ENCODE assay signal across 8 mouse cellular contexts in the genomic region with DNA sequence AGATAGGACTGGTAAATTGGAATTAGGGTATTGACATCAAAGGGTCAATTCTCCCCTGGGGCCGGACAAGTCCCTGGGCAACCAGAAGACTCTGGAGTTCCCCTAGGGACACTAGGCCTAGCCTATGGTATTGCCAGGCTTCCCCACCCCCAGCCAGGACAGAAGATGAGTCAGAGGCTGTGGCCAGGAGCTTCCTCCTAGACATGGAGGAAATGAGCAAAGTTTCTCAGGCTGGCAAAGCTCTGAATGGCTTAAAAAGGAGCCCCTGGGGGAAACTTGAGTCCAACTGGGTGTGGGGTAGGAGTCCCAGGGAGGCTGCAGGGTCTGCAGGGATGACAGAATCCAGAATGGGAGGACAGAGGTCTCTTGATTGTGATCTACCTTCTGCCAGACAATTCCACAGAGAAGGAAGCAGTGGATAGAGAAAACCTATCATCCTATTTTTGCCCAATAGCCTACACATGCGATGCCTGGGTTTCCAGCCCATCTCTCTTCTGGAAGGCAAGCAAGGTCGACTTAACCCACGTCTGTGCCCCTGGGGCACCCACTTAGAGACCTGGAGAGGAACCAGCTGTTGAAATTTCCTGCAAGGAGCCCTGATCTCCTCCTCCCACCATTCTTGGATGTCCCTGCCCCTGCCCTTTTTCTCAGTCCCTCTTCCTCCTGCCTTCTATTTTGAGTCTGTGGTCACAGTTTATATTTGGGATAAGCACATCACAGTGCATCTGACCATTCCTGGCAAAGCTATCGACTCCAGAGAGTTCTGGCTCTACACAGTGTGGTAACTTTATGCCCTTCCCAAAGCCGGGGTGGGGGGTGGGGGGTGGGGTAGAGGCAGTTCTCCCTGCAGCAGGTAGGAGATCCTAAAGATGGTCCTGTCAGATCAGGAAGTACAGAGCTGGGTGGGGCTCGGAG. TPM values are rescaled to one million over a fixed set of nuclear protein-coding genes. Genes with fewer than 3 reads are reported as not detected.
DNase-seq lines count a peak whose midpoint lies in the region; ATAC-seq and TF ChIP-seq lines count a peak whose summit lies in the region.

No protein-coding gene starts in this region.

- no peak for DNase-seq in kidney, adult 11 months
- DNase-seq in kidney, postnatal 10 days = peak; percentile 64
- DNase-seq in testis, postnatal 10 days (ENCODE audit: low spot score) = no peak
- DNase-seq in cerebellum, adult 2 months = no peak

- H3K27ac ChIP-seq in kidney, embryonic 14.5 days (ENCODE audit: low read depth, low read length) = no peak overlapping the region; the same call in 1 of the 2 replicates
- H3K27ac ChIP-seq in brown adipose tissue, adult 24 weeks (replicated peaks; ENCODE audit: low read depth, low read length) = peak overlapping the region; percentile 79
- no peak overlapping the region for H3K27ac ChIP-seq in cerebellum, adult 2 months (ENCODE audit: insufficient read depth, low read length)
- no peak overlapping the region for H3K27ac ChIP-seq in midbrain, embryonic 13.5 days

- H3K9ac ChIP-seq in kidney, embryonic 14.5 days (ENCODE audit: low read depth, low read length) = no peak overlapping the region; the same call in 1 of the 2 replicates
- no peak overlapping the region for H3K9ac ChIP-seq in midbrain, embryonic 13.5 days (replicated peaks)

- H3K9me3 ChIP-seq in kidney, embryonic 14.5 days (ENCODE audit: control insufficient read depth, low read length) = no peaks in the 10 kb centered on the region
- H3K9me3 ChIP-seq in midbrain, embryonic 13.5 days = no peaks in the 10 kb centered on the region

- TF ChIP-seq POLR2A in cerebellum, adult 2 months (IDR thresholded peaks at IDR 0.05; ENCODE audit: borderline replicate concordance, insufficient read depth, low read length) = no peak

- H3K4me2 ChIP-seq in kidney, embryonic 14.5 days (replicated peaks; ENCODE audit: low read depth, low read length) = peak overlapping the region; percentile 92
- no peak overlapping the region for H3K4me2 ChIP-seq in midbrain, embryonic 13.5 days (replicated peaks)

- H3K4me1 ChIP-seq in kidney, embryonic 14.5 days (ENCODE audit: control insufficient read depth, insufficient read depth, low read length) = peaks cover 37% of the 10 kb centered on the region
- peaks cover 29% of the 10 kb centered on the region for H3K4me1 ChIP-seq in brown adipose tissue, adult 24 weeks (ENCODE audit: control insufficient read depth, insufficient read depth, insufficient read length, low read length)
- H3K4me1 ChIP-seq in cerebellum, adult 2 months (ENCODE audit: control insufficient read depth, insufficient read depth, low read length) = no peaks in the 10 kb centered on the region
- peaks cover 34% of the 10 kb centered on the region for H3K4me1 ChIP-seq in midbrain, embryonic 13.5 days (replicated peaks)

- H3K36me3 ChIP-seq in kidney, embryonic 14.5 days (ENCODE audit: control insufficient read depth, insufficient read depth, low read length) = no peaks in the 10 kb centered on the region
- H3K36me3 ChIP-seq in midbrain, embryonic 13.5 days = no peaks in the 10 kb centered on the region

- no peak for TF ChIP-seq CTCF in cerebellum, adult 2 months (IDR thresholded peaks at IDR 0.05; ENCODE audit: borderline replicate concordance, insufficient read depth, low read depth, low read length)

- WGBS in kidney, embryonic 14.5 days = 41% methylated on average over 7 of the region's 7 CpGs
- 64% methylated on average over 7 of the region's 7 CpGs for WGBS in cerebellum, adult 2 months
- 77% methylated on average over 7 of the region's 7 CpGs for WGBS in midbrain, embryonic 13.5 days

- H3K27me3 ChIP-seq in kidney, embryonic 14.5 days (ENCODE audit: control insufficient read depth, insufficient read depth, low read length) = no peaks in the 10 kb centered on the region
- no peaks in the 10 kb centered on the region for H3K27me3 ChIP-seq in cerebellum, adult 2 months (ENCODE audit: control insufficient read depth, insufficient read depth, low read length)
- H3K27me3 ChIP-seq in midbrain, embryonic 13.5 days = peaks cover 16% of the 10 kb centered on the region

- peak overlapping the region; percentile 3; the same call in 1 of the 2 replicates for H3K4me3 ChIP-seq in kidney, embryonic 14.5 days (ENCODE audit: low read length)
- peak overlapping the region; percentile 81 for H3K4me3 ChIP-seq in brown adipose tissue, adult 24 weeks (ENCODE audit: insufficient read depth, low read depth, low read length)
- no peak overlapping the region for H3K4me3 ChIP-seq in cerebellum, adult 2 months (replicated peaks; ENCODE audit: insufficient read depth, low read depth, low read length)
- no peak overlapping the region for H3K4me3 ChIP-seq in midbrain, embryonic 13.5 days (replicated peaks)

- ATAC-seq in kidney, embryonic 14.5 days (ENCODE audit: low FRiP score, low TSS enrichment) = no peak
- ATAC-seq in megakaryocyte progenitor cell, adult 5-6 weeks (replicated peaks; ENCODE audit: poor library complexity) = peak; percentile 45
- ATAC-seq in midbrain, embryonic 13.5 days = no peak

RNA-seq across cellular contexts. Expression of a gene that starts 2.4 kb away (rescaled TPM):
- polyA plus RNA-seq in kidney, embryonic 14.5 days (2014; fragmentation: Nextera tagmentation; extraction: Ambion mirVana) = 5.1 and 6.0 TPM in 2 replicates
- polyA plus RNA-seq in brown adipose tissue, adult 24 weeks (2012; ENCODE audit: insufficient read depth, insufficient read length, missing spikeins) = 2.1 and 3.3 TPM in 2 replicates
- 5.0 and 6.2 TPM in 2 replicates for total RNA-seq in megakaryocyte progenitor cell, adult 5-6 weeks (2015)
- total RNA-seq in megakaryocyte progenitor cell, adult 5-6 weeks (2017) = 2.3 and 2.9 TPM in 2 replicates
- polyA plus RNA-seq in cerebellum, adult 2 months (2012; rRNA removed) = 4.0 and 4.2 TPM in 2 replicates
- 0.53 and 0.57 TPM in 2 replicates for polyA plus RNA-seq in midbrain, embryonic 13.5 days (2015; fragmentation: Nextera tagmentation; extraction: Ambion mirVana)

RNA-seq across cellular contexts. Expression of a gene that starts 3.3 kb away (rescaled TPM):
- 2.6 and 4.0 TPM in 2 replicates for polyA plus RNA-seq in kidney, embryonic 14.5 days (2014; fragmentation: Nextera tagmentation; extraction: Ambion mirVana)
- polyA plus RNA-seq in brown adipose tissue, adult 24 weeks (2012; ENCODE audit: insufficient read depth, insufficient read length, missing spikeins) = 0.24 TPM in 1 of 2 replicates, not detected in the other
- 0.54 and 0.79 TPM in 2 replicates for total RNA-seq in megakaryocyte progenitor cell, adult 5-6 weeks (2015)
- under 0.01 and 0.61 TPM in 2 replicates for total RNA-seq in megakaryocyte progenitor cell, adult 5-6 weeks (2017)
- 51.7 and 62.0 TPM in 2 replicates for polyA plus RNA-seq in cerebellum, adult 2 months (2012; rRNA removed)
- 5.4 and 5.6 TPM in 2 replicates for polyA plus RNA-seq in midbrain, embryonic 13.5 days (2015; fragmentation: Nextera tagmentation; extraction: Ambion mirVana)

RNA-seq across cellular contexts. Expression of a gene that starts 19.2 kb away (rescaled TPM):
- polyA plus RNA-seq in kidney, embryonic 14.5 days (2014; fragmentation: Nextera tagmentation; extraction: Ambion mirVana) = 120 and 142 TPM in 2 replicates
- polyA plus RNA-seq in brown adipose tissue, adult 24 weeks (2012; ENCODE audit: insufficient read depth, insufficient read length, missing spikeins) = 60.5 and 72.6 TPM in 2 replicates
- total RNA-seq in megakaryocyte progenitor cell, adult 5-6 weeks (2015) = 70.7 and 84.0 TPM in 2 replicates
- total RNA-seq in megakaryocyte progenitor cell, adult 5-6 weeks (2017) = 41.0 and 50.3 TPM in 2 replicates
- 106 and 110 TPM in 2 replicates for polyA plus RNA-seq in cerebellum, adult 2 months (2012; rRNA removed)
- polyA plus RNA-seq in midbrain, embryonic 13.5 days (2015; fragmentation: Nextera tagmentation; extraction: Ambion mirVana) = 121 TPM in 2 replicates

RNA-seq across cellular contexts. Expression of a gene that starts 19.2 kb away (rescaled TPM):
- polyA plus RNA-seq in kidney, embryonic 14.5 days (2014; fragmentation: Nextera tagmentation; extraction: Ambion mirVana) = 1.6 and 2.1 TPM in 2 replicates
- polyA plus RNA-seq in brown adipose tissue, adult 24 weeks (2012; ENCODE audit: insufficient read depth, insufficient read length, missing spikeins) = 0.83 and 0.99 TPM in 2 replicates
- 1.2 and 2.0 TPM in 2 replicates for total RNA-seq in megakaryocyte progenitor cell, adult 5-6 weeks (2015)
- 1.3 and 2.9 TPM in 2 replicates for total RNA-seq in megakaryocyte progenitor cell, adult 5-6 weeks (2017)
- 5.0 and 6.3 TPM in 2 replicates for polyA plus RNA-seq in cerebellum, adult 2 months (2012; rRNA removed)
- polyA plus RNA-seq in midbrain, embryonic 13.5 days (2015; fragmentation: Nextera tagmentation; extraction: Ambion mirVana) = 0.98 and 1.1 TPM in 2 replicates

RNA-seq across cellular contexts. Expression of a gene that starts 27.8 kb away (rescaled TPM):
- 0.43 and 1.2 TPM in 2 replicates for polyA plus RNA-seq in kidney, embryonic 14.5 days (2014; fragmentation: Nextera tagmentation; extraction: Ambion mirVana)
- not detected in 2 replicates for polyA plus RNA-seq in brown adipose tissue, adult 24 weeks (2012; ENCODE audit: insufficient read depth, insufficient read length, missing spikeins)
- total RNA-seq in megakaryocyte progenitor cell, adult 5-6 weeks (2015) = not detected in 2 replicates
- total RNA-seq in megakaryocyte progenitor cell, adult 5-6 weeks (2017) = not detected in 2 replicates
- 11.0 and 13.5 TPM in 2 replicates for polyA plus RNA-seq in cerebellum, adult 2 months (2012; rRNA removed)
- polyA plus RNA-seq in midbrain, embryonic 13.5 days (2015; fragmentation: Nextera tagmentation; extraction: Ambion mirVana) = 0.93 and 1.5 TPM in 2 replicates

Comparison
In these comparisons a context has a peak if more than half of its experiments do, and no peak if none do; other contexts are left out.
1. H3K4me3 ChIP-seq: peak in kidney, embryonic 14.5 days (single experiment) and brown adipose tissue, adult 24 weeks (single experiment); none in cerebellum, adult 2 months (single experiment) and midbrain, embryonic 13.5 days (single experiment).